Mouse (Mus musculus): ENCODE data around the gene Nagpa. TPM values are rescaled to one million over a fixed set of nuclear protein-coding genes. Genes with fewer than 3 reads are reported as not detected.
"Not testable (repeated sequence)": the region's sequence is repeated elsewhere in the genome, so short reads cannot be mapped to it uniquely, and the experiment has no call there.

The Nagpa gene
- polyA plus RNA-seq, 1 experiment from 2014 or later: 14.5 TPM

DNA sequence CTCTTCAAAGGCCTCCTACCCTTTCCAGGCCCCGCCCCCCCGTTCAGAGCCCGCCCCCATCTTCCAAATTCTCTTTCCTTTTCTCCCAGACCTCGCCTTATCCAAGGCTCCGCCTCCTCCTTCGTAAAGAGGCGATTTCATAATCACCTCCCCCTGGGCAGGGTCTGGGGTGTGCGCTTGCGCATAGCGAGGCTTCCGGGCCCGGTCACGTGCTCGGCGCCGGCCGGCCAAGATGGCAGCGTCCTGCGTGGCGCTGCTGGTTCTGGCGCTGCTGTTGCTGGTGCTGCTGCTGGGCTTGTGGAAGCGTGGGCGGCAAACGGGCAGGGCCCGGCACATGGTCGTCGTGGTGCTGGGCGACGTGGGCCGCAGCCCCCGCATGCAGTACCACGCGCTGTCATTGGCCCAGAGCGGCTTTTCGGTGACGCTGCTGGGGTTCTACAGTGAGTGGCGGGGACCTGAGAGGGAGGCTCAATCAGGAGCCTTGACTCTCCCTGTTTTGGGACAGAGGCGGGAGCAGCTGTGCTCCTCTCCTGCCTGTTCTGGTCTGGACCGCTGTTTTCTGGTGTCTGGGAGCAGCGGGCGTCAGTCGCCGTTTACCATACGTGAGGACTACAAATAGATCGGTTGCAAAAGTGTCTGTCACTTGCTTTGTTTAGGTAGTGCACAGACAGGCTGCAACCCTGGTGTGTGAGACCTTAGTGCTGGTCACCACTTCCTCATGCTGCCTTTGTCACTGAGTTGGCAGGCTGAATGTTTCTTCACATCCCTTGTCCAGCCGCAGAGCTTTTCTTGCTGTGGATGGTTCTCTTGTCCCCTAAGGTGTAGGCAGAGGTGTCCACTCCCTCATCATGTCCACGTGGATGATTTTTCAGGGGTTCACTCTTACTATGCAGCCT lies 29.9 kb upstream of the Nagpa start, which contains the start of gene Alg1:
TSS of gene Alg1 (plus strand) at position 204 of the 896 bp plus-strand sequence.
- ATAC-seq (peak; percentile 98), DNase-seq (ENCODE audit: low spot score) (peak; percentile 98)
- Histone ChIP-seq H3K36me3 (ENCODE audit: insufficient read depth, low read length) (no peaks in the 10 kb centered on the region), H3K9ac (replicated peaks; ENCODE audit: low read depth) (peak within 1 kb of the TSS; percentile 67), H3K4me2 (replicated peaks; ENCODE audit: low read depth, low read length) (peak within 1 kb of the TSS; percentile 72), H3K27me3 (replicated peaks; ENCODE audit: insufficient read depth, low read length) (no peaks in the 10 kb centered on the region), H3K27ac (ENCODE audit: low read length) (peak within 1 kb of the TSS; percentile 65), H3K4me1 (ENCODE audit: insufficient read depth, low read depth, low read length) (no peaks in the 10 kb centered on the region), H3K4me3 (ENCODE audit: low read depth, low read length) (peak within 1 kb of the TSS; percentile 60), H3K9me3 (ENCODE audit: low read length) (no peaks in the 10 kb centered on the region)
- TF ChIP-seq CTCF (IDR thresholded peaks at IDR 0.05): no peak
- 2% methylated on average over 46 of the region's 47 CpGs for WGBS

DNA sequence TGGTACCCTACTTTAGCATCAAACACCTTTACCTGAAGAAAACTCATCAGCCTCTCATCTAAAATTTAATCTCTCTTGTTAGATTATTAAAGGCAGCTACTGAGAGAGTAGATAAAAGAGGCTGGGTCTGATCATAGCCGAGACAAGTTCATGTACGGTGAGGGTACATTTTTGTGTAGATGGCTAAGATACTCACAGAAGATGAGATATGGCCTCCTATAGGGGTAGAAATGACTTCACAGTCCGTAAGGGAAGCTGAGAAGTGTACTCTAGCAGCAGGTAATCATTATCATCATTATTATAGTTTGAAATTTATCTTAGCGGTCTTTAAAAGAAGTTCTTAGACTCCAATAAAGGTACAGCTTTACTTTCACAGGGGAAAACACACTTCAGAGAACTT lies 29.2 kb upstream of the Nagpa start:
- TF ChIP-seq EP300 (IDR thresholded peaks at IDR 0.05): no peak; the same call in 1 of the 2 replicates
- TF ChIP-seq CTCF (IDR thresholded peaks at IDR 0.05): no peak
- no peak overlapping the region for H3K27ac ChIP-seq (ENCODE audit: low read length)
- H3K4me3 ChIP-seq (ENCODE audit: low read depth, low read length): peak overlapping the region; percentile 60; the same call in 1 of the 2 replicates
- no peak for DNase-seq (ENCODE audit: low spot score)
- no peaks in the 10 kb centered on the region for H3K36me3 ChIP-seq (ENCODE audit: insufficient read depth, low read length)
- ATAC-seq: peak; percentile 5; the same call in 1 of the 2 replicates
- peak overlapping the region; percentile 72; the same call in 1 of the 2 replicates for H3K4me2 ChIP-seq (replicated peaks; ENCODE audit: low read depth, low read length)
- no peak overlapping the region for H3K9ac ChIP-seq (replicated peaks; ENCODE audit: low read depth)
- no peaks in the 10 kb centered on the region for H3K27me3 ChIP-seq (replicated peaks; ENCODE audit: insufficient read depth, low read length)
- H3K4me1 ChIP-seq (ENCODE audit: insufficient read depth, low read depth, low read length): no peaks in the 10 kb centered on the region
- 58% methylated on average over 4 of the region's 4 CpGs for WGBS
- H3K9me3 ChIP-seq (ENCODE audit: low read length): no peaks in the 10 kb centered on the region

GRCm38 (mm10) chr16:5228103-5228502 lies 24.3 kb upstream of the Nagpa start:
- H3K27me3 ChIP-seq (replicated peaks; ENCODE audit: insufficient read depth, low read length); H3K4me1 ChIP-seq (ENCODE audit: insufficient read depth, low read depth, low read length); H3K4me3 ChIP-seq (ENCODE audit: low read depth, low read length); ATAC-seq; H3K9me3 ChIP-seq (ENCODE audit: low read length); H3K9ac ChIP-seq (replicated peaks; ENCODE audit: low read depth); H3K4me2 ChIP-seq (replicated peaks; ENCODE audit: low read depth, low read length); DNase-seq (ENCODE audit: low spot score); H3K36me3 ChIP-seq (ENCODE audit: insufficient read depth, low read length); H3K27ac ChIP-seq (ENCODE audit: low read length): not testable (repeated sequence)
- WGBS: 63% methylated on average over 3 of the region's 3 CpGs

DNA sequence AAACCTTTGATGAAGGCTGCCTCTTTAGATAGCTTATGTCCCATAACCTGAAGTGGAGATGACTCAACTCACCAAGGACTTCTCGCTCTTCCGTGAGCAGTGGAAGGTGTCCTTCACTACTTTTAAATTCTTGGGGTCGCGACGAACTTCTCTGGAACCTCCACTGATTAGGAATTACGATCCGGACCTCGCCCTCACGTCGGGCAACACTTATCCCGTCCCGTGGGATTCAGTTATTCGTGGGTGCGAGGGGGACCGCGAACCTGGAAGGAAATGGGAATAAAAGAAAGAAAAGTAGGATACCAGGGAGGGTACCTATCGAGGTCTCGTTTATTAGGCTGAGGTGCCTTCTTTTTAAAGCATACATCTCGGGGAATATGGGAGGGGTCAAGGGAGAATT lies 23.7 kb upstream of the Nagpa start:
- H3K9ac ChIP-seq (replicated peaks; ENCODE audit: low read depth); H3K4me3 ChIP-seq (ENCODE audit: low read depth, low read length); H3K27ac ChIP-seq (ENCODE audit: low read length); DNase-seq (ENCODE audit: low spot score); ATAC-seq; H3K4me2 ChIP-seq (replicated peaks; ENCODE audit: low read depth, low read length); H3K9me3 ChIP-seq (ENCODE audit: low read length); H3K36me3 ChIP-seq (ENCODE audit: insufficient read depth, low read length); H3K4me1 ChIP-seq (ENCODE audit: insufficient read depth, low read depth, low read length); H3K27me3 ChIP-seq (replicated peaks; ENCODE audit: insufficient read depth, low read length): not testable (repeated sequence)
- 68% methylated on average over 19 of the region's 19 CpGs for WGBS

GRCm38 (mm10) chr16:5226534-5226933 lies 22.7 kb upstream of the Nagpa start:
- not testable (repeated sequence) for DNase-seq (ENCODE audit: low spot score); H3K36me3 ChIP-seq (ENCODE audit: insufficient read depth, low read length); H3K9ac ChIP-seq (replicated peaks; ENCODE audit: low read depth); ATAC-seq; H3K27ac ChIP-seq (ENCODE audit: low read length); H3K27me3 ChIP-seq (replicated peaks; ENCODE audit: insufficient read depth, low read length); H3K4me1 ChIP-seq (ENCODE audit: insufficient read depth, low read depth, low read length); H3K4me3 ChIP-seq (ENCODE audit: low read depth, low read length); H3K4me2 ChIP-seq (replicated peaks; ENCODE audit: low read depth, low read length); H3K9me3 ChIP-seq (ENCODE audit: low read length)
- WGBS: 3% methylated on average over 1 of the region's 1 CpGs

DNA sequence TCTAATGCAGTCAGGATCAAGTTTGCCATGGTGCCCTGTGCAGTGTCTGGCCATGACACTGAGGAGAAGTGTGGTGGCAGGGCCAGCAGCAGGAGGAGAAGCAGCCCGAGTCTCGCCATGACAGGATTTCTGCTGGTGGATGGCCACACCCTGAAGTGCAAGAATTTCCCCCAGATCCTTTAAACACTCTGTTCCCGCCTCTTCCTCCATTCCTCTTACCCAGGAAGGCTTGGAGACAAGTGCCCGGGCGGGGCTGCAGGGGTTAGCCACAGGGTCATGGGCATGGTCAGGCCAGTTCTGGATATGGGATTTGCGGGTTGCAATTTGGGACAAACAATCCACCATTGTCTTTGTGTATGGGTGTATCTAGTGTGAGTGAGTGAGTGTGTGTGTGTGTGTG lies 18.3 kb upstream of the Nagpa start, which contains the start of gene AU021092:
TSS of gene AU021092 (minus strand) at position 160 of the 400 bp plus-strand sequence.
- no peaks in the 10 kb centered on the region for H3K36me3 ChIP-seq (ENCODE audit: insufficient read depth, low read length)
- H3K4me3 ChIP-seq (ENCODE audit: low read depth, low read length): peak within 1 kb of the TSS; percentile 26
- no peaks in the 10 kb centered on the region for H3K27me3 ChIP-seq (replicated peaks; ENCODE audit: insufficient read depth, low read length)
- 35% methylated on average over 6 of the region's 6 CpGs for WGBS
- TF ChIP-seq CTCF (IDR thresholded peaks at IDR 0.05) (no peak), EP300 (IDR thresholded peaks at IDR 0.05) (0 out of 2 replicates have a peak, but pooled peaks have one; percentile 26)
- H3K9me3 ChIP-seq (ENCODE audit: low read length): no peaks in the 10 kb centered on the region
- H3K27ac ChIP-seq (ENCODE audit: low read length): peak within 1 kb of the TSS; percentile 66
- no peak within 1 kb of the TSS for H3K9ac ChIP-seq (replicated peaks; ENCODE audit: low read depth)
- DNase-seq (ENCODE audit: low spot score) (peak; percentile 80), ATAC-seq (peak; percentile 93)
- no peaks in the 10 kb centered on the region; the same call in 1 of the 2 replicates for H3K4me1 ChIP-seq (ENCODE audit: insufficient read depth, low read depth, low read length)
- peak within 1 kb of the TSS; percentile 45 for H3K4me2 ChIP-seq (replicated peaks; ENCODE audit: low read depth, low read length)

Data from lung, postnatal 0 days (tissue).